ENCODE assay signal across 9 mouse cellular contexts in the genomic region with DNA sequence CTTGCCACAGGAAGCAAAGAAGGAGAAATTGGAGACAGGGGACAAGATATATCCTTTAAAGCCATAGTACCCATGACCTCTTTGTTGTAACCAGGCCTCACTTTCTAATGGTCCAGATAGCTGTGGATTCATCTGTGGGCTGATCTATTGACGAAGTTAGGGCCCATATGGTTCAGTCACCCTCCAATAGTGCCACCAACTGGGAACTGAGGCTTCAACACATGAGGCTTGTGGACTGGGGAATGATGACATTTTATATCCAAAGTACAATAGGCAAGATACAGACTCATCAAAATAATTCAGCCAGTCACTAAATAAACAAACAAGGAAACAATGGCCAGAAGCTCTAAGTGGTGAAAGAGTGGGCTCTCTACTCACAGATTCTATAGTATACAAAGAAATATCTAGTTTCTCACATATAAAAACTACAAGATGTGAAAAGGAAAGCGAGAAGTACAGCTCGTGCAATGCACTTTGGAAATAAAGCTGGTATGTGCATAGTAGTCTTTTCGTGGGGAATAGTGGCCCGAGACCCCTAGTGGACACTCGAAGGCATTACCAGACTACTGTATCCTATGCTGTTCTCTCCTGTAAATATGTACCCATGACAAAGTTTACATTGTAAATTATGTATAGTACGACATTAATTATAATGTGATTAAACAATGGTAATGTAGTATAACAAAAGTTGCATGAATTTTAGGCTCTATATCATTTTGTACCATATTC. TPM values are rescaled to one million over a fixed set of nuclear protein-coding genes. Genes with fewer than 3 reads are reported as not detected.
A peak's percentile ranks its signal among the peaks of the same experiment; 100 is the strongest.
DNase-seq lines count a peak whose midpoint lies in the region; ATAC-seq lines count a peak whose summit lies in the region.
"Had no signal": no experiment of that assay in that cellular context is flagged by ENCODE, and none has a peak within 500 bp of the region (broad histone marks: within the 10 kb centered on the region; RNA-seq: fewer than 3 reads in every experiment).

No protein-coding gene starts in this region.

- intact Hi-C loops in gastrocnemius, postnatal 14 days (cut with DNase I; ENCODE audit: low total_unique reads) = loop anchor here (5.0 kb wide), 1 partner anchor 258 kb away; no protein-coding TSS in a partner anchor

- ATAC-seq in megakaryocyte-erythroid progenitor cell, adult 5-6 weeks (replicated peaks; ENCODE audit: low FRiP score, low TSS enrichment, poor library complexity, severe bottlenecking) = peak; percentile 78; the same call in 1 of the 2 replicates
- no peak for ATAC-seq in activated CD4-positive, CD25-positive, alpha-beta regulatory T cell, adult 4 months

- peak; percentile 56 for DNase-seq in heart, adult 11 months
- no peak for DNase-seq in heart, adult 9 months (ENCODE audit: low spot score in 2 of 2)
- peak; percentile 42 for DNase-seq in lung, postnatal 10 days
- no peak for DNase-seq in lung, postnatal 25 days (ENCODE audit: low spot score)
- DNase-seq in NIH3T3 (ENCODE audit: low read depth) = peak; percentile 47
- DNase-seq in gastrocnemius, postnatal 14 days = no peak
- DNase-seq: adrenal gland, postnatal 25 days had no signal

RNA-seq across cellular contexts. Expression of a gene that starts 36.1 kb away (rescaled TPM):
- total RNA-seq in megakaryocyte-erythroid progenitor cell, adult 5-6 weeks (2014; fragmentation: Nextera tagmentation) = not detected in 2 replicates
- total RNA-seq in megakaryocyte-erythroid progenitor cell, adult 5-6 weeks (2017) = not detected in 2 replicates
- total RNA-seq in gastrocnemius, postnatal 14 days (2021) = 100 to 1,000 TPM in 1 of 2 experiments, 10 to 100 TPM in 1; 92.1 to 338 TPM
- not detected for polyA plus RNA-seq in activated CD4-positive, CD25-positive, alpha-beta regulatory T cell, adult 4 months (2017; shearing (Covaris generic))

Comparison
In these comparisons a context has a peak if more than half of its experiments do, and no peak if none do; other contexts are left out.
1. DNase-seq: peak in heart, adult 11 months (single experiment), lung, postnatal 10 days (single experiment) and NIH3T3 (single experiment); none in heart, adult 9 months (0 of 2), lung, postnatal 25 days (single experiment) and gastrocnemius, postnatal 14 days (single experiment).
2. RNA of a gene that starts 36.1 kb away (total RNA-seq): 92.1 to 338 TPM in gastrocnemius, postnatal 14 days; not detected in megakaryocyte-erythroid progenitor cell, adult 5-6 weeks; every median in the first group is over 10 times any median in the second.